Mouse (Mus musculus) heart, embryonic 15.5 days (tissue): Measurements from ENCODE around the gene Tada2a. TPM values are rescaled to one million over a fixed set of nuclear protein-coding genes. Genes with fewer than 3 reads are reported as not detected.

Experiments used
- ATAC-seq: fragments of 200-750 bp; cut with Nextera tagmentation; replicated peaks from 2 replicates; pipeline ENCODE4 v1.8.0; 2017; ENCODE audit warnings: low read depth, moderate TSS enrichment; ENCODE audit not compliant: insufficient number of reproducible peaks, insufficient read depth, low FRiP score
- H3K27ac ChIP-seq: fragments of 300-500 bp; sonication (generic); 2 replicates; pipeline ENCODE4 v1.5.1; 2015; ENCODE audit warnings: mild to moderate bottlenecking, inconsistent platforms
- H3K27me3 ChIP-seq: fragments of 300-500 bp; sonication (generic); 2 replicates; pipeline ENCODE4 v1.6.1; 2015; ENCODE audit warnings: inconsistent platforms
- H3K36me3 ChIP-seq: fragments of 300-500 bp; sonication (generic); 2 replicates; pipeline ENCODE4 v1.6.1; 2015; ENCODE audit warnings: mild to moderate bottlenecking, inconsistent platforms
- H3K4me1 ChIP-seq: fragments of 300-500 bp; sonication (generic); replicated peaks from 2 replicates; pipeline ENCODE4 v1.6.1; 2015; ENCODE audit warnings: inconsistent platforms
- H3K4me2 ChIP-seq: fragments of 300-500 bp; sonication (generic); 2 replicates; pipeline ENCODE4 v1.6.1; 2015; ENCODE audit warnings: inconsistent platforms, mild to moderate bottlenecking, moderate library complexity
- H3K4me3 ChIP-seq: fragments of 300-500 bp; sonication (generic); 2 replicates; pipeline ENCODE4 v1.5.1; 2015; ENCODE audit warnings: mild to moderate bottlenecking, inconsistent platforms
- H3K9ac ChIP-seq: fragments of 300-500 bp; sonication (generic); 2 replicates; pipeline ENCODE4 v1.6.1; 2015; ENCODE audit warnings: mild to moderate bottlenecking, inconsistent platforms
- H3K9me3 ChIP-seq: fragments of 300-500 bp; sonication (generic); replicated peaks from 2 replicates; pipeline ENCODE4 v1.6.1; 2016; ENCODE audit warnings: inconsistent platforms
- WGBS: fragments of 180-500 bp; shearing (Covaris S2); methylation state at CpG from one replicate; pipeline ENCODE4 v1.1.7; 2015; ENCODE audit warnings: mixed read lengths; 5-methylcytosine and 5-hydroxymethylcytosine counted together
- polyA plus RNA-seq: library from polyadenylated mRNA; unstranded; fragments of >200 nt; fragmentation: Nextera tagmentation; extraction: Ambion mirVana; gene quantifications from 2 replicates; pipeline ENCODE4 v1.2.1, GENCODE M21; 2015

Tada2a gene
- polyA plus RNA-seq, 1 experiment from 2014 or later = 15.5 TPM

DNA sequence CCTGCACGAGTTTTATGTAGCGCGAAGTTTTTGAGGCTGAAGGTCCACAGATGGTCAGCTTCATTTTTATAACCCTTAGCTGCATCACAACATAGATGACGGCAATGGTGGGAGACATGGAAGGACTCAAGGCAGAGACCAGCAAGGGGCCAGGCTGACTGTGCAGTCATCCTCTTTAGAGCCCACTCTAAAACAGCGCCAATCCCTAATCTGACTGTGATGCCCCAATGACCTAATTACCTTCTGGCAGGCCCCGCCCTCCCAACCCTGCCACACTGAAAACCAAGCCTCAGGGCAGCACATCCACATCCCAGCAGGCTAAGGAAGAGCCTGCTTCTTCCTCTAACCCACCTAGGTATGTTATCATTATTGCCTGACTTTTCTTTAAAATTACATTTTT, 68.8 kb downstream of the Tada2a start:
- H3K36me3 ChIP-seq = no peaks in the 10 kb centered on the region
- peaks cover 10% of the 10 kb centered on the region for H3K27me3 ChIP-seq
- no peak overlapping the region for H3K4me3 ChIP-seq
- no peaks in the 10 kb centered on the region for H3K9me3 ChIP-seq
- peaks cover 7% of the 10 kb centered on the region for H3K4me1 ChIP-seq
- H3K27ac ChIP-seq = no peak overlapping the region
- H3K4me2 ChIP-seq = no peak overlapping the region
- WGBS = 80% methylated on average over 6 of the region's 6 CpGs
- H3K9ac ChIP-seq = no peak overlapping the region
- no peak for ATAC-seq

DNA sequence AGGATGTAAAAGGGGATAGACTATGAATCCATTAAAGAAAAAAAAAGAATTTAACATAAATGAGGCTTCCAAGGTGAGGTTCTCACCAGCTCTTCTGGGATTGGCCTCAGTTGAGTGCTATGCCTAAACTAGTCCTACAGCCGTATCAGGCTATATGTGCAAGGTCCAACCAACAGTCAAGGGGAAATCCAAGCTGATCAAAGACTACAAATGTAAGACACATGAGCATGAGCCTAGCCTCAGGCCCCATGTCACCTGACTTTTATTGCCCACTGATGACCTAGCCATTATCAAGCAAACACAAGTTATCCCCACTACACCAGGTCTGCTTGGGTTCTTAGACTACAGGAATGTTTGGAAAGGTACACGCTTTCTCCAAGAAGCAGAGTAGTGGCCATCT, 69.6 kb downstream of the Tada2a start:
- Histone ChIP-seq H3K36me3 (no peaks in the 10 kb centered on the region), H3K4me1 (peaks cover 7% of the 10 kb centered on the region), H3K4me2 (no peak overlapping the region), H3K27me3 (peaks cover 7% of the 10 kb centered on the region; the same call in 1 of the 2 replicates), H3K9me3 (no peaks in the 10 kb centered on the region), H3K9ac (no peak overlapping the region), H3K4me3 (no peak overlapping the region), H3K27ac (no peak overlapping the region)
- 97% methylated on average over 2 of the region's 2 CpGs for WGBS
- ATAC-seq = no peak

DNA sequence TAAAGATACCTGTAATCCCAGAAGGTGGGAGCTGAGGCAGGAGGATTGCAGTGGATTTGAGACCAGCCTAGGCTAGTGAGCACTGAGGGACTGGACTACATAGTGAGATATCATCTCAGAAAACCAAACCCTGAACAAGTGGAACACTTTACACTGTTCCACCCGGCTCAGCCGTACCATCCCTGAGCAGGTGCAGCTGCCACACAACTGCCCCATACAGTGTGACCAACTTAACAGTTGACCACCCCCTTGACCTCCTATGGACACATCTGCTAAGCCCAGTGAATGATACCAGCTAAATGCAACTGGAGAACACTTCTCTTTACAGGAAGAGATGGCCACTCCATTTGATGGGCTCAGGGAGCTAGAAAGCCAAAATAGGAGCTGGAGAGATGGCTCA, 72.0 kb downstream of the Tada2a start:
- H3K9ac ChIP-seq = no peak overlapping the region
- H3K4me2 ChIP-seq = no peak overlapping the region
- ATAC-seq = no peak
- no peaks in the 10 kb centered on the region for H3K9me3 ChIP-seq
- no peak overlapping the region for H3K4me3 ChIP-seq
- H3K27ac ChIP-seq = no peak overlapping the region
- WGBS = 87% methylated on average over 2 of the region's 2 CpGs
- H3K27me3 ChIP-seq = peaks cover 7% of the 10 kb centered on the region
- peaks cover 6% of the 10 kb centered on the region for H3K4me1 ChIP-seq
- no peaks in the 10 kb centered on the region for H3K36me3 ChIP-seq

DNA sequence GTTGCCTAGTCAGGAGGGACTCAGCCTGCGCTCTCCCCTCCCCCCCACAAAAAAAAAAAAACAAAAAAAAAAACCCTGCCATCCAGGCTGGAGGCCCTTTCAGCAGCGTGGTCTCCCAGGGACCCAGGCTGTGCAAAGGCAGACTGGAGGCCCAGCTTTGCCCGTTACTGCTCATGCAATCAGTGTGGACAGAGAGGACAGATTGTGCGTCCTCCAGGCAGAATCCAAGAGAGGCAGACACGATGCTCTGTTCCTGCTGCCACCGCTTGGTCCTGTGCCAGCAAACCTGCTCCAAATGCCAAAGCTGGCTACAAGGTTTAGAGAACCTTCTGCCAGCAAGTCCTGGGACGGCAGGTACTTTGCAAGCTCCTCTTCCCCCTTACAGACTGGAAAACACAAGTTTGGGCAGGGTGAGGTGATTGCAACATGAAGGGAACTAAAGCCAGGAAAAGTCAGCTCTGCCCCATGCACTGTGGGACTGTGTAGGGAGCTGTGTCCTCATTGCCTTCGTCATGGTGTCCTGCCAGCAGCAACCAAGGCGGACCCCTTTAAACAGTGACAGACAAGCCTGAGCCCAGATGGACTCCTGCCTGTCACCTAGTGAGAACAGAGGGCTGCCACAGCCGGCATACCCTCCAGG, 75.8 kb downstream of the Tada2a start:
- Histone ChIP-seq H3K36me3 (no peaks in the 10 kb centered on the region), H3K4me3 (no peak overlapping the region), H3K4me2 (no peak overlapping the region), H3K27me3 (peaks cover 2% of the 10 kb centered on the region), H3K9ac (no peak overlapping the region), H3K4me1 (peaks cover 6% of the 10 kb centered on the region), H3K9me3 (no peaks in the 10 kb centered on the region), H3K27ac (no peak overlapping the region)
- no peak for ATAC-seq
- 50% methylated on average over 10 of the region's 10 CpGs for WGBS

DNA sequence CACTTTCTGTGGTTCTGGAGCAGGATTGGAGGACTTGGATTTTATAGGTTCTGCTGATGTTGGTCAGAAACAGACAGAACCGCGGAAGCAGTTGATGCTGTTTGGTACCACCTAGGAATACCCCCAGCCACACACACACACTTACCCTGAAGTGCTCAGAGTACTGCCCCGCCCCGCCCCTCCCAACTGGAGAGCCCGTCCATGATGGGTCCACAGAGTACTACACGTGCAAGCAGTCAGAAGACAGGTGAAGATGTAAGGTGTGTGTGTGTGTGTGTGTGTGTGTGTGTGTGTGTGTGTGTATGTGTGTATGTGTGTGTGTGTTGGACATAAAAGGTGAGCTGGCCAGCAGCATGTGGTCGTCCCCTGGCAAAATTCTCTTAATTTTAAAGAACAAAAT, 76.3 kb downstream of the Tada2a start:
- peaks cover 6% of the 10 kb centered on the region for H3K4me1 ChIP-seq
- H3K27ac ChIP-seq = no peak overlapping the region
- H3K4me3 ChIP-seq = no peak overlapping the region
- no peak overlapping the region for H3K9ac ChIP-seq
- 91% methylated on average over 7 of the region's 7 CpGs for WGBS
- no peak for ATAC-seq
- H3K9me3 ChIP-seq = no peaks in the 10 kb centered on the region
- H3K27me3 ChIP-seq = peaks cover 5% of the 10 kb centered on the region
- H3K4me2 ChIP-seq = no peak overlapping the region
- H3K36me3 ChIP-seq = no peaks in the 10 kb centered on the region

DNA sequence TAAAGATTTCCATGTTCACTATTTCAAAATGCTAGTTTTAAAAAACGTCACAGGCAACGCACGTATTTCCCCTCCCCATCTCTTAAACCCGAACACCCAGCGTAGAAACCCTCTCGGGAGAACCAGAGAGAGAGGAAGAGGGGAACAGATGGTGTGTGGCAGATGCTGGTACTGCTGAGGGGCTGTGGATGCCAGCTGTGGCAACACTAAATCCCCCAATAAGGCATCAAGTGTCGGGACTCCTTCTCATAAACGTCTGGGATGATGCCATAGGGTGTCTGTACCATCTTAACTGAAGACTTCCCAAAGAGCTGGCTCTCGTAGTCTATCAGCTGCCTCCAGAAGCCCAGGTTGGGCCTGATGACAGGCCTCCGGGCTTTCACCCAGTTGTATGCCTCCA, 81.0 kb downstream of the Tada2a start:
- no peak for ATAC-seq
- no peak overlapping the region for H3K27ac ChIP-seq
- 79% methylated on average over 10 of the region's 10 CpGs for WGBS

DNA sequence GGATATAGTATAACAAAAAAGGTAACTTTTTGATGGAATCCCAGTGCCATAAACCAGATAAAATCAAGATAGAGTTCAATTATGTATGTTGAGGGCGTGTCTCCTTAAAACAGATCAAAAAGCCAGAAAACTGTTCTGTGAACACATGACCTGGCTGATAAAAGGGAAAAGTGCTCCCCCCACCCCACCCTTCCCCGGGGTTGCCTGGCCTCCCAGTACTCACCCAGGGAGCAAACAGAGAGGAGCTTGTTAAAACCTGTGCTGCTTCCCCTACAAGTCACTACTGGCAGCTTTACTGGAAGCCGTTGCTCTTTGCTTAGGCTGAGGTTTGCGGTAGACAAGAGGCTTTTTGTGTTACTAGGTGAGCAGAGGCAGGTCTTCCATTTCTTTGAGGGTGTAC, 82.1 kb downstream of the Tada2a start:
- H3K4me1 ChIP-seq = no peaks in the 10 kb centered on the region
- 64% methylated on average over 4 of the region's 4 CpGs for WGBS
- H3K9me3 ChIP-seq = no peaks in the 10 kb centered on the region
- no peak overlapping the region for H3K27ac ChIP-seq
- H3K9ac ChIP-seq = no peak overlapping the region
- H3K4me2 ChIP-seq = no peak overlapping the region
- H3K36me3 ChIP-seq = no peaks in the 10 kb centered on the region
- ATAC-seq = no peak
- no peak overlapping the region for H3K4me3 ChIP-seq
- H3K27me3 ChIP-seq = peaks cover 8% of the 10 kb centered on the region; the same call in 1 of the 2 replicates

More for the DNA sequence above, 81.0 kb downstream of the Tada2a start:
- peaks cover 5% of the 10 kb centered on the region; the same call in 1 of the 2 replicates for H3K27me3 ChIP-seq
- peaks cover 2% of the 10 kb centered on the region for H3K4me1 ChIP-seq
- no peak overlapping the region for H3K4me3 ChIP-seq
- no peaks in the 10 kb centered on the region for H3K36me3 ChIP-seq
- no peak overlapping the region for H3K9ac ChIP-seq
- H3K9me3 ChIP-seq = no peaks in the 10 kb centered on the region
- no peak overlapping the region for H3K4me2 ChIP-seq

DNA sequence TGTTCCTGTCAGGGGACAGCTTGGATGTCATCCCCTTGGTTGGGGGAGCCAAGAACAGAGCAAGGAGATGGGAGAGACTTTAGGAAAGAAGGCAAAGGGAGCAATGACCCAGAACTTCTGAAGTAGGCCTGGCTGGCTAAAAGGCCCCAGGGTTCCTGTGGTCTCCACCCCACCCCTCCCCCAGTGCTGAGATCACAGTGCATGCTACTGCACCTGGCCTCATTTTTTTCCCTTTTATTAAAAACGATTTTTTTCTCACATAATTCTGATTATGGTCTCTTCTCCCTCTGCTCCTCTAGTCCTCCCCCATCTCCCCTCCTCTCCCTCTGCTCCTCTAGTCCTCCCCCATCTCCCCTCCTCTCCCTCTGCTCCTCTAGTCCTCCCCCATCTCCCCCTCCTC, 84.4 kb downstream of the Tada2a start:
- H3K9me3 ChIP-seq = no peaks in the 10 kb centered on the region
- ATAC-seq = no peak
- WGBS = 29% methylated on average over 1 of the region's 1 CpGs
- H3K36me3 ChIP-seq = peaks cover 12% of the 10 kb centered on the region; the same call in 1 of the 2 replicates
- no peak overlapping the region for H3K4me2 ChIP-seq
- peaks cover 8% of the 10 kb centered on the region; the same call in 1 of the 2 replicates for H3K27me3 ChIP-seq
- peaks cover 4% of the 10 kb centered on the region; the same call in 1 of the 2 replicates for H3K4me1 ChIP-seq
- H3K4me3 ChIP-seq = no peak overlapping the region
- no peak overlapping the region for H3K27ac ChIP-seq
- no peak overlapping the region for H3K9ac ChIP-seq

DNA sequence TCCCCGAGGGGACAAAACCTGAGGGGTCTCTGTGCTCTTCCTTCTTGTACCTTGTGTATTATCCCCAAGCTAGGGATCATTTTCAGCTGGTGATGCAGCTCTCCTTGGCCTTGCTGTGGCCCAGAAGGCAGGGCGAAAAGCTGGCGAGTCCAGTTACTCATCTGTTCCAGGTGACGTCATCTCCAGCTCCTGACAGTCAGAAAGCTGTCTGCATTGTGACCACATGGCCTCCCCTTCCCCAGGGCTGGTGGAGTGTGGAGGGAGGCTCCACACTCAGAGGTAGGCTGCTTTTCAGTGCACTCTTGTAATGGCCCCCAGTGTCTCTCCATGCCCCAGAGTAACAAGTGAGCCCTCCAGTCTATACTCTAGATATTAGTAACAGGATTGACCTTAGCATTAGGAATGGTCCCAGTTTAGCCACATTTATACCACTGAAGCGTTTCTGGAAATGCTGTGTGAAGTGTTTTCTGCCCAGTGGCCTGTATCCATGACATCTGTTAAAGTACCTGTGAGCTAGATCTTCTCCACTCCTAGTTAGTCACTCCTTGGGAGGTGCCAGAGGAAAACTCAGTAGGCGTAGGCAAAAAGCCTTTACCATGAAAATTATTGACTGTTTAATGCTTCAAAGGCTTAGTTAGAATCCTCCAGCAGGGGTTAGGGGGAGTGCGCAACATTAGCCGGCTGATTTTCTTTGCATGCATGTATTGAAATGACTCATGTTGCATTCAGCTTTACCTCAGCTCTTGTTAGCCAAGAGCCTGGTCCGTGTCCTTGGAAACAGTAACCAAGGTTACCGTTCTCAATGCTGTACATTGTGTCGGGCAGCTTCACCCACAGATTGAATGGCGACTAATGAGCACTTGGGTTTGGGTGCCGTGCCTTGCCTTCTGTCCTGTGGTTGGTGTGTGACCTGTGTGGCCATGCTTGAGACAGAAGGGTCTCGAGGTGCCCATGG, 86.3 kb downstream of the Tada2a start:
- H3K4me2 ChIP-seq = no peak overlapping the region
- peaks cover 10% of the 10 kb centered on the region; the same call in 1 of the 2 replicates for H3K27me3 ChIP-seq
- H3K4me1 ChIP-seq = peaks cover 4% of the 10 kb centered on the region; the same call in 1 of the 2 replicates
- ATAC-seq = no peak
- no peaks in the 10 kb centered on the region for H3K9me3 ChIP-seq
- H3K27ac ChIP-seq = no peak overlapping the region
- peaks cover 12% of the 10 kb centered on the region; the same call in 1 of the 2 replicates for H3K36me3 ChIP-seq
- H3K4me3 ChIP-seq = no peak overlapping the region
- H3K9ac ChIP-seq = no peak overlapping the region
- WGBS = 75% methylated on average over 14 of the region's 14 CpGs

DNA sequence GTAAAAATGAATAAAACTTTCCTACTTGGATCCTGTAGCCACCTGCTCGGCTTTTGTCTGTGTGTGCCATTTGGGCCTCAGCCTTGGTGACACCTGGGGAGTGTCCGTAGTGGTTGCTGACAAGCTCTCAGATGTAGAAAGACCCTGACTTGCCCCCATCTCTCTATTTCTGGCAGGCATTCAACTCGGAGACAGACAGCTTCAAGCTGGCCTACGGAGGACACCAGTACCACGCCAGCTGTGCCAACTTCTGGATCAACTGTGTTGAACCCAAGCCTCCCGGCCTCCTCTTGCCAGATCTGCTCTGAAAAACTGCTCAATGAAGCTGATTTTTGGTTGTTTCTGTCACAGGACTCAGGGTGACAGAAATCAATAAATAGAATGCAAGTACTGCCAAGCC, 88.8 kb downstream of the Tada2a start:
- Histone ChIP-seq H3K27me3 (peaks cover 18% of the 10 kb centered on the region; the same call in 1 of the 2 replicates), H3K4me3 (no peak overlapping the region), H3K36me3 (peaks cover 12% of the 10 kb centered on the region; the same call in 1 of the 2 replicates), H3K4me1 (peaks cover 4% of the 10 kb centered on the region; the same call in 1 of the 2 replicates), H3K9ac (no peak overlapping the region), H3K27ac (no peak overlapping the region), H3K4me2 (no peak overlapping the region), H3K9me3 (no peaks in the 10 kb centered on the region)
- 58% methylated on average over 6 of the region's 6 CpGs for WGBS
- no peak for ATAC-seq

DNA sequence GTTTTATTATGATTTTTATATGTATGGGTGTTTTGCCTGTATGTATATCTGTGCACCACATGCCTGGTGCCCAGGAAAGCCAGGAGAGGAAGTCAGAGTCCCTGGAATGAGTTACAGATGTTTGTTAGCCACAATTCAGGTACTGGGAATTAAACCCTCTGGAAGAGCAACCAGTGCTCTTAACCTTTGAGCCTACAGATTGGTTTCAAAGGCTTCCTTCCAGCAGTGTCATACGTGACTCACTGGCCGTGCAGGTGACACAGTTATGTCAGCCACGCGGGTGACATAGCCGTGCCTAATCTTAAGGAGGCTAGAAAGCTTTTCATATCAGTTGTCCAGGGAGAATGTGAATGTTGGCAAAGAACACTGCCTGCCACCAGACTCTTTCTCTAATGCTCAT, 95.7 kb downstream of the Tada2a start:
- 69% methylated on average over 5 of the region's 5 CpGs for WGBS
- no peak overlapping the region for H3K4me3 ChIP-seq
- H3K4me2 ChIP-seq = no peak overlapping the region
- no peak for ATAC-seq
- H3K9me3 ChIP-seq = no peaks in the 10 kb centered on the region
- H3K4me1 ChIP-seq = peaks cover 11% of the 10 kb centered on the region
- peaks cover 60% of the 10 kb centered on the region for H3K27me3 ChIP-seq
- no peak overlapping the region for H3K9ac ChIP-seq
- no peaks in the 10 kb centered on the region; the same call in 1 of the 2 replicates for H3K36me3 ChIP-seq
- no peak overlapping the region for H3K27ac ChIP-seq
